Mouse (Mus musculus) hematopoietic stem cell, adult 5-6 weeks (primary cell): Measurements from ENCODE around the gene Plekha4. TPM values are rescaled to one million over a fixed set of nuclear protein-coding genes. Genes with fewer than 3 reads are reported as not detected.
"Not testable (repeated sequence)": the region's sequence is repeated elsewhere in the genome, so short reads cannot be mapped to it uniquely, and the experiment has no call there.

Experiments
- ATAC-seq, 2 experiments: fragments of 125-278 bp in 1 of 2; replicated peaks in 1 of 2; 2 replicates each; pipeline ENCODE4 v1.8.0; 2016 to 2017; ENCODE audit warnings: inconsistent platforms in 2 of 2, mild to moderate bottlenecking in 2 of 2, moderate number of reproducible peaks in 2 of 2, low read depth in 1 of 2, moderate TSS enrichment in 1 of 2; ENCODE audit not compliant: low FRiP score in 2 of 2, poor library complexity in 2 of 2, severe bottlenecking in 2 of 2, insufficient read depth in 1 of 2, low TSS enrichment in 1 of 2
- total RNA-seq: library from RNA; stranded (forward); fragments of 172-1452, 232-1000 nt; gene quantifications from 2 replicates; pipeline ENCODE4 v1.2.3, GENCODE M21; 2017

Gene Plekha4
- 0.31 and 3.1 TPM in 2 replicates for total RNA-seq

- peak; percentile 73 to 78 for ATAC-seq
Measured at GRCm38 (mm10) chr7:45525809-45526473, at the start of gene Plekha4, which contains the start of gene Ppp1r15a. Gene Plekha4 (plus strand): TSS chr7:45526330. Gene Ppp1r15a (minus strand): TSS chr7:45526268.

GRCm38 (mm10) chr7:45476453-45476852 is 49.7 kb upstream of the Plekha4 start:
- ATAC-seq = no peak

GRCm38 (mm10) chr7:45477003-45477402 is 49.1 kb upstream of the Plekha4 start:
- ATAC-seq = peak in 1 of 2 experiments; percentile 68; a peak in 1 of 4 replicates

- ATAC-seq = no peak
Measured at GRCm38 (mm10) chr7:45478774-45479173, 47.4 kb upstream of the Plekha4 start.

DNA sequence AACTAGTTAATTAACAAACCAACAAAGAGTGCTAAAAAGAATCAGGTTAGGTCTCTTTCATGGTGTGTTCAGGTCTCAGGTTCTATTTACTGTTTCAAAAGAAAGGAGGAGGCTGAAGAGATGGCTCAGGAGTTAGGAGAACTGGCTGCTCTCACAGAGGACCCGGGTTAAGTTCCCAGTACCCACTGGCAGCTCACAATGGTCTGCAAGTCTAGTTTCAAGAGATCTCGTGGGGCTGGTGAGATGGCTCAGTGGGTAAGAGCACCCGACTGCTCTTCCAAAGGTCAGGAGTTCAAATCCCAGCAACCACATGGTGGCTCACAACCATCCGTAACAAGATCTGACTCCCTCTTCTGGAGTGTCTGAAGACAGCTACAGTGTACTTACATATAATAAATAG is 45.8 kb upstream of the Plekha4 start:
- ATAC-seq = not testable (repeated sequence)

GRCm38 (mm10) chr7:45481374-45481927 is 44.7 kb upstream of the Plekha4 start, which contains the start of gene Tulp2:
Gene Tulp2 (plus strand): TSS chr7:45481877.
- ATAC-seq = peak; percentile 56 to 72; a peak in 2 of 4 replicates

GRCm38 (mm10) chr7:45482166-45482565 is 44.0 kb upstream of the Plekha4 start:
- no peak for ATAC-seq

- ATAC-seq = not testable (repeated sequence)
Measured at GRCm38 (mm10) chr7:45484985-45485384, 41.1 kb upstream of the Plekha4 start.

DNA sequence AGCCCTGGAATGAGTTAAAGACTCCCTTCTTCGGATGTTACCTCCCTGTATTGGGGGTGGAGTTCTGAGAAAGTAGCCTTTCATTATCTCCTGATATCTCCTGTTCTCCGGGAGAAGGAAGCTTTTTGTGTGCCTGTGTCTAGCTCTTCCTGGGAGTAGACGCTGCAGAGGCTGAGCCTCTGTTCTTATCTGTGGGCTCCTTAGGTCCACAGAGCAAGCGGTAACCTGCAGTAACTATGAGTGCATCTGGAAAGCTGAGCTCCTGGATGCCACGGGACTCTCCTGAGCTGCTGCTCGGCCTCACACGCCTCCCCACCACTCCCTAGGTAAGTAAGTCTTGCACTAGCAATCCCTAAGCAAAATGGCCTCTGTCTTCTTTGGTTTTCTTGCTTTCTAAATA is 40.0 kb upstream of the Plekha4 start:
- no peak for ATAC-seq

DNA sequence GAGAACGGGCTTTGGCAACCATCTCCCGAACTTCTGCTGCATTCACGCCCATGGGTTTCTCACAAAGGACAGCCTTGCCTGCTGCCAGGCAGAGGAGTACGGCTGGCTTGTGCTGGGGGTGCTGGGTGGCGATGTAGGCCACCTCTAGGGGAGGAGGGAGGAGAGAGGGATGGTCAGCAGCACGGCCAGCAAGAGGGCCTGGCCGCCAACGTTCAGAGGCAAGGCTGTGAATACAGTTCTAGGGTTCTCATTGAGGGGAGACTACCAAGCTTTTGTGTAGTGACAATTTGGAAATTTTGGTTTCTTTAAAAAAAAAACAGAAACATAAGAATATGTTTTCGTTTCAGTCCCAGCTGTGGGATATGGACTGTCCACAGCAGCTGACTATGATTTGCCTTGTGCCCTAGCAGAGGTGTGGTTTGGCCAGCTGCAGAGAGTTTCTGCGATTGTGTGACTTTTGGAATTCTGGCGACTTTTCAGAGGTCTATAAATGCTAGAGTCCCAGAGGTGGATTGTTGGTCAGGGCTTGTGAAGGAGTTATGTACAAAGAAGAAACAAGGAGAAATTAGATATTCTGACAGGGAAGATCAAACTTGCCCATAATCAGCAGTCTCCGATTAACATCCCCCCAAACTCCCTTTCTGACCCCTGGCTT is 39.2 kb upstream of the Plekha4 start, which contains the start of gene Gm45808:
Gene Gm45808 (minus strand): TSS at position 51 of the 655 bp plus-strand sequence.
- no peak for ATAC-seq

- ATAC-seq = 0 out of 4 replicates have a peak, but pooled peaks of 1 of the 2 experiments have one; percentile 2
Measured at GRCm38 (mm10) chr7:45487861-45488292, 38.3 kb upstream of the Plekha4 start.

DNA sequence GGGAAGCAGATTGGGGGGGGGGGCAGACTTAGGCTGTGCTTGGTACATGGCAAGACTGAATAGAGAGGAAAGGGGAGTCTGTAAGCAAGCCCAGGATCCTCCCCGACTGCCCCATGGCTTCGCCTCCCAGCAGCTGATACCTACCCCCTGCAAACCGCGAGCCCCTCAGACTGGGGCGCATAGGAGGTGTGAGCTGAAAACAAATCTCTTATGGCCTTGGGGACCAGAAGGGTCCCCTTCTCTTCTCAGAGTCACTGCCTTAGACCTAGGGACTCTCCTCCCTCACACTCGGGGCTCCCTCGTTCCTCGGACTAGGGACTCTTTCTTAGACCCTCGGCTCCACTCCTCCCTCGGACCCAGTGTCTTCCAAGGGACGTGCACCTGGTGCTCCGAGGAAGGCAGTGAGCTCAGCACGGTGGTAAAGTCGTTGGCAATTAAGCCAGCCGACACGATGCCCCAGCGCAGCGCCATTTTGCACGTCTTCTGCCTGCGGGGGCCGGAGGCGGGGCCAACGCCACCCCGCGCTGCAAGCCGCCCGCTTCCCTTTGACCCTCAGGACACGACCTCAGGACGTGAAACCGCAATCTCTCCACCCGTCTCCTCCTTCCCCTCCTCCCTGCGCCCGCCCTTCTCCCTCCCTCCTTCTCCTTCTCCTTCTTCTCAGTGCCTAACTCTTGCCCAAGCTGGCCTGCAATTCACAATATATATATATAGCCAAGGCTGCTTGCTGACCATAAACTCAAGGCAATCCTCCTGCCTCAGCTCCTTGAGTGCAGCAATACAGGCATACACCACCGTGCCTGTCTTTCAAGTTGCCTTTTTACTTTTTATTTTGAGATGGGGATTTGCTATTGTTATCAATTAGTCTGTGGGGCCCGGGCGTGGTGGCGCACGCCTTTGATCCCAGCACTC is 37.6 kb upstream of the Plekha4 start, which contains the start of gene Dhdh:
Gene Dhdh (minus strand): TSS at position 513 of the 912 bp plus-strand sequence.
- peak; percentile 58 to 80 for ATAC-seq

- no peak for ATAC-seq
Measured at GRCm38 (mm10) chr7:45489578-45489977, 36.6 kb upstream of the Plekha4 start.

DNA sequence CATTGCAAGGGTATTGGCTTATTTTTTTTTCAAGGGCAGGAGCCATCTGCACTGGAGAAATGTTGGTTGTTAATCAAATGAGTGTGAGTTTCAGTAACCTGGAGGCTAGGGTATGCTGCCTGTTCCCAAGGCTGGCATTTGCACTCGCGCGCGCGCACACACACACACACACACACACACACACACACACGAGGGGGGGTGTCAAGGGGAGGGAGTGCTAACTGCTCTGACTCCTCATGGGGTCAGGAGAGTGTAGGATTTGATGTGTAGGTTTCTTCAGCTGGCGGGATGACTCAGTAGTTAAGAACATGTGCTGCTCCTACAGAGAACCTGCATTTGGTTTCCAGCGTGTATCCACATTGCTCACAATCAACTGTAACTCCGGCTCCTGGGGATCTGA is 35.3 kb upstream of the Plekha4 start:
- ATAC-seq = no peak

DNA sequence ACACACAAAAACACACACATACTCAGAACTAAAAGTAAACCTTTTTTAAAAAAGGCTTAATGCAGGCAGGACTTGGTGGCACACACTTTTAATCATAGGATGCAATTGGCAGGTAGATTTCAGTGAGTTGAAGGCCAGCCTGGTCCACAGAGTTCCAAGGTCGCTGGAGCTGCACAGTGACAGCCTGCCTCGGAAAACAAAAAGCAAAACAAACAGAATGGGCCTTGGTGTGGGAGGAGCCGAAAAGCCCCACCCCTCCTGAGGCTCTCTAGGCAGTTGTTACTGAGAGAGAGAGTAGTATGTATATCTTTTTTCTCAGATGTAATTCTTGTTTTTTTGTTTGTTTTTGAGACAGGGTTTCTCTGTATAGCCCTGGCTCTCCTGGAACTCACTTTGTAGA is 34.9 kb upstream of the Plekha4 start:
- ATAC-seq = peak in 1 of 2 experiments; percentile 48; a peak in 1 of 4 replicates

DNA sequence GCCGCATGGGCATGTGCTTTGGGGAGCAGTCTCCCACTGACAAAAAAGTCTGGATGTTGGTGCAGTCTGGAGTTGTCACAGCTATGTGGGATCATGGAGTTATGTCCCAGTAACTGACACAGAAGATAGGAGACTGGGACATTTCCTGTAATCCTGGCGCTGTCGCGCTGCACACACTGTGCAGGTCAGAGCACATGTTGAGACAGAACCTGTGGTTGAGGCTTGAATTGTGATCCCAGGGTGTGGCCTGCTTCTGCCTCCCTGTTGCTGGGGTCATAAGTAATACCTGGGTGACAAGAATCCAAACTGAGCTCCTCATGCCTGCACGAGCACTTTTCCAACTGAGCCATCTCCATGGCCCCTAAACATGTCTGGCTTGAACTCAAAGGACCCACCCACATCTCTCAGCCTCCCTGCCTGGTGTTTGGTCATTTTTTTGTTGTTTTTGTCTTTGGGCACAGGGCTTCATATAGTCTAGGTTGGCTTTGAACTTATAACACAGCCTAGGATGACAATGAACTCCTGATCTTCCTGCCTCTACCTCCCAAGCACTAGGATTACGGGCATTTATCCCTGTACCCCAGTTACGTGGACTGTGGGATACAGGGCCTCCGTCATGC is 33.8 kb upstream of the Plekha4 start:
- no peak for ATAC-seq

- no peak for ATAC-seq
Measured at GRCm38 (mm10) chr7:45492951-45493350, 33.2 kb upstream of the Plekha4 start.
